Mouse (Mus musculus) embryo, embryonic 9.5 days (tissue): Measurements from ENCODE around the gene Cic.
"Not testable (repeated sequence)": the region's sequence is repeated elsewhere in the genome, so short reads cannot be mapped to it uniquely, and the experiment has no call there.

Source experiments
- DNase-seq: peaks from one replicate; pipeline ENCODE4 v3.0.0-alpha.2; 2017; ENCODE audit errors: extremely low spot score

The Cic gene

DNA sequence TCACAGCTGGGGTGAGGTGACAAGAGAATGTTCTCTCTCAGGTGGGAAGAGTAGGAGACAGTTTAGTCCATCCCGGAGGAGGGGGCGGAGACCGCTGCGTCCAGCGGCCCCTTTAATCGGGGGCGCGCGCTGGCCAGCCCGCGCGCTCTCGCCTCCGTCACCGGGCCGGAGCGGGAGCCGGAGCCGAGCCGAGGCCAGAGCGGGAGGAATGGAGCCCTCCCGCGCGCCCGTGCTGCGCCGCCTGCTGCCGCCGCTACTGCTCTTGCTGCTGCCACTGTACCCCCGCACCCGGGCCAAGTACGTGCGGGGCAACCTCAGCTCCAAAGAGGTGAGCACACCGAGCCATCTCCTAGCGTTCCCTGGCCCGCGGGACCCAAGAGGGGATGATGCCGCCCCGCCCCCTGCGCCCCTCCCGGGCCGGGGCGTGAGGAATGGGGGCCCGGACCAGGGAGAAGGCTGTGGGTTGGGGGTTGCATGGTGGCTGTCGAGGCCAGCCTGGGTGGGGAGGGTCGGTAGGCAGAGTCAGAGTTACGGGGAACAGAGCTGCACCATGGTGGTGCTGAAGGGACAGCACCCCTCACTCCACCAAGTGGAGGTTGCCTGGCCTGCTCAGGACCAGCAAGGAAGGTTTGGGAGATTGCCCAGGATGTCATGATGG lies 38.6 kb downstream of the Cic start, which contains the start of gene Tmem145:
Gene Tmem145, plus strand, starts transcription at position 151 of the 658 bp plus-strand sequence.
- peak; percentile 75 for DNase-seq

DNA sequence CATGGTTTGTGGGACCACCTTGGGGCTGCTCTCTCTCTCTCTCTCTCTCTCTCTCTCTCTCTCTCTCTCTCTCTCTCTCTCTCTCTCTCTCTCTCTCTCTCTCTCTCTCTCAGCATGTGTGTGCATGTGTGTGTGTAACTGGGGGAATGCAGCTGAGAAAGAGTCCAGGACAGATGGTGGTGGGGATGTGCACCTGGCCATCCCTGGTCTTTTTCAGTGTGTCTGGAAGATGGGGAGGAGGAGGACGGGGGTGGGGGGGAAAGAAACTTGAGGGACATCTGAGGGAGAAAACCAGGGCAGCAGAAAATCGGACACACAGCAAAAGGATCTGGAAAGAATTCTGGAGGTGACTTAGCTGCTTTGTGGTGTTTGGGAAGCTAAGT lies 39.1 kb downstream of the Cic start:
- no peak for DNase-seq

DNA sequence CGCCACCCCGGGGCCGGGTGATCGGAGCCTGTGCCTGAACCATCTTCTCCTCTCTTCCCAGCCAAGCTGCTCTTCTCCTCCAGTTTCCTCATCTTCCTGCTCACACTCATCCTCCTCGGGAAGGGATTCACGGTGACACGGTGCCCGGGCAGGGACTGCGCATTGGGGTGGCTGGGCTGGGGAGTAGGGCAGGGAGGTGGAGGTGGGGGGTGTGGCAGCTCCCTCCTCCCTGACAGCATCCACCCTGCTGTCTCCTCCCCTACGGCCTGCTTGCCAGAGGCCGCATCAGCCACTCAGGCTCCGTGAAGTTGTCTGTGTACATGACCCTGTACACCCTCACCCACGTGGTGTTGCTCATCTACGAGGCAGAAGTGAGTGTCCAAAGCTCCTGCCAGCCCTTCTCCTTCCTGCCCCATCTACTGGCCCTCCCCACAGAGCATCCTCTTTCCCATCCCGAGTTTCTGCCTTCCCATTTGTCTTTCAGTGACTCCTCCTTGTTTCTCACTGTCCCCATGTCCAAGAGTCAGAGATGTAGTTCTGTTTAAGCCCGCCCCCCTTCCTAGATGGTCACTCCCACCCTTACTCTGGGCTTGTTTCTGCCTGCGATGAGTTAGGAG lies 41.3 kb downstream of the Cic start:
- DNase-seq, result no peak

DNA sequence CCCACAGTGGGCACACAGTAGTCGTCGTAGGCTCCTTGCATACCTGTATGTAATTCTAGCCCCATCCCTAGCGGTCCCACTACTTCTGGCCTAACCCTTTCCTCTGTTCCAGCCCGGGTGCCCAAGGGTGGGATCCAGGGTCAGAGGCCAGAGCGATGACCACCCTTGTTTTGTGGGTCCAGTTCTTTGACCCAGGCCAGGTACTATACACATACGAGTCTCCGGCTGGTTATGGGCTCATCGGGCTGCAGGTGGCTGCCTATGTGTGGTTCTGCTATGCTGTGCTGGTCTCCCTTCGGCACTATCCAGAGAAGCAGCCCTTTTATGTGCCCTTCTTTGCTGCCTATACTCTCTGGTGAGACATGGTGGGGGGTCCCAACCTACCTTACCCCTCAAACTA lies 41.9 kb downstream of the Cic start:
- no peak for DNase-seq

DNA sequence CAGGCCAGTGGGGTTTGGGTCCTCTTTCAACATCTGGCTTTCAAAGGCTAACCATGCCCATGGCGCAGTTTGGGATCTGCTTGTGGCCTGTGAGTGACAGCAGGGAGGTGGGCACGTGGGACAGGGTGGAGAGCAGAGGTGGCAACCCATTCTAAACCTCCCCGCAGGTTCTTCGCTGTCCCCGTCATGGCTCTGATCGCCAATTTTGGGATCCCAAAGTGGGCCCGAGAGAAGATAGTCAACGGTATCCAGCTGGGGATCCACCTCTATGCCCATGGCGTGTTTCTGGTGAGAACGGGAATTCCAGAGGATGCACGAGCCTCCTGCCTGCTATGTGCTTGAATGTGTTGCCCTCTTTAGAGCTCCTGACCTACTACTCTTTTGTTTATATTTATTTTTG lies 43.7 kb downstream of the Cic start:
- no peak for DNase-seq

DNA sequence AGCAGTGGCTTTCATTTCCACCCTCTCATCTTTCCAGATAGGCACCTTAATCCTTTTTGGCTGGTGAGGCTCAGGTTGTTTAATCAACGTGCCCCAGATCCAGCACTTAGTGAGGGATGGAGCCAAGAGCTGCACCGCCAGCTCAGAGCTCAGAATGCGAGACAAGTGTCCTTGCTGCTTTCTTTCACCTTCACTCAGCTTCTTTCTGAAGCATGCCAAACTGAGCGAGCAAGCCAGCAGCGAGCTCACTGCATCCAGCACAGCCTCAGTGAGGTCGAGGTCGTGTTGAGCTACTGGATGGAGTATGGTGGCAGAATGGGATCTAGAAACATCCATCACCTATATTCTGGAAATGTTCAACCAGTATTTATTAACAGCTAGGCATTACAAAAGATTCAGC lies 45.8 kb downstream of the Cic start:
- DNase-seq, result no peak

DNA sequence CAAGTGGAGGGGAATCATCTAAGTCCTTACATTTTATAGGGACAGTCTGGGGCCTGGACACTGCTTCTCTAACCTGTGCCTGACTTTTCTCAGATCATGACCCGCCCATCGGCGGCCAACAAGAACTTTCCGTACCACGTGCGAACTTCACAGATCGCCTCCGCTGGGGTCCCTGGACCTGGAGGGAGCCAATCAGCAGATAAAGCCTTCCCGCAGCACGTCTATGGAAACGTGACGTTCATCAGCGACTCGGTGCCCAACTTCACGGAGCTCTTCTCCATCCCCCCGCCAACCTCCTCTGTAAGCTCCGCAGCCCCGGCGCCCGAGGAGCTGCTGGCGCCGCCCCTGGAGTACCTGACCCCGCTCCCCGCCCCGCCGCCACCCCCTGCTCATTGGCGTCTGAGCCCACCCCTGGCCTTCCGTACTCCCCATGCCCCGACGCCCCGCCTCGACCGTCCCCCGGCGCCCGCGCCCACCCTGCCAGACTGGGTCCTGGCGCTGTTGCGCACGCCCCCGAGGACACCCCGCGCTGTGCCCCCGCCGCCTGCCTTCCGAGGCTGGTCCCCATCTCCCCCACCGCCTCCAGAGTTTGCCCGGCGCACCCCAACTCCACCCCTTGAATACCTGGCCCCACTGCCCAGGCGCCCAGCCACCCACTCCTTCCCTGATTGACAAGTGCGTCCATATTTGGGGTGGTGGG lies 47.3 kb downstream of the Cic start:
- DNase-seq, result peak; percentile 25

DNA sequence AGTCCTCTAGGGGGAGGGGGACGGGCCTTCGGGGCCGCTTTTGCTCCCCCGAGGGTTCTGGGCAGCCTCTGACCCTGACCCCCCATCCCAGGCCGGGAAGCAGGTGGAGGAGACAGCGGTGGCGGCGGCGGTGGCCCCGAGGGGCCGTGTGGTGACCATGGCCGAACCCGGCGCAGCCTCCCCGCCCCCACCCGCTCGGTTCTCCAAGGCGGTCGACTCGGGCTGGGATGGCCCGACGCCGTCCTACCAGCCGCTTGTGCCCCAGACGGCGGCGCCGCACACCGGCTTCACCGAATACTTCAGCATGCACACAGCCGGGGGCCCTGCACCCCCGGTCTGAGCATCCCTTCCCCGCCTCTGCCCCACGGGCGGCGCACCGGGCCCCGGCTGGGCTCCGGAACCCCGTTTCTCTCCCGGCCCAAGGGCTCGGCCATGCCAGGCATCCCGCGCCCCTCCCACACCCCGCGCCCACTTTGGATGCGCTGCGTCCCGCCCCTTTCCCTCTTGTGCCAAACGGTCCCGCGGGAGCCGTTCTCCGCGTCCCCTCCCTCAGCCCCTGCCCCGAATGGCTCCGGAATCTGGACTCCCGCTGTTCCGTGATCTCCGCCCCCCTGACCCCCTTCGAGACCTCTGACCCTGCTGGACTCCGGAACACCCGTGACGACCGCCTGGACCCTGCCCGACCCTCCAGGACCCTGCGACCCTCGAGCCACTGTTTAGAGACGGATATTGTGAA lies 48.0 kb downstream of the Cic start:
- peak; percentile 60 for DNase-seq

DNA sequence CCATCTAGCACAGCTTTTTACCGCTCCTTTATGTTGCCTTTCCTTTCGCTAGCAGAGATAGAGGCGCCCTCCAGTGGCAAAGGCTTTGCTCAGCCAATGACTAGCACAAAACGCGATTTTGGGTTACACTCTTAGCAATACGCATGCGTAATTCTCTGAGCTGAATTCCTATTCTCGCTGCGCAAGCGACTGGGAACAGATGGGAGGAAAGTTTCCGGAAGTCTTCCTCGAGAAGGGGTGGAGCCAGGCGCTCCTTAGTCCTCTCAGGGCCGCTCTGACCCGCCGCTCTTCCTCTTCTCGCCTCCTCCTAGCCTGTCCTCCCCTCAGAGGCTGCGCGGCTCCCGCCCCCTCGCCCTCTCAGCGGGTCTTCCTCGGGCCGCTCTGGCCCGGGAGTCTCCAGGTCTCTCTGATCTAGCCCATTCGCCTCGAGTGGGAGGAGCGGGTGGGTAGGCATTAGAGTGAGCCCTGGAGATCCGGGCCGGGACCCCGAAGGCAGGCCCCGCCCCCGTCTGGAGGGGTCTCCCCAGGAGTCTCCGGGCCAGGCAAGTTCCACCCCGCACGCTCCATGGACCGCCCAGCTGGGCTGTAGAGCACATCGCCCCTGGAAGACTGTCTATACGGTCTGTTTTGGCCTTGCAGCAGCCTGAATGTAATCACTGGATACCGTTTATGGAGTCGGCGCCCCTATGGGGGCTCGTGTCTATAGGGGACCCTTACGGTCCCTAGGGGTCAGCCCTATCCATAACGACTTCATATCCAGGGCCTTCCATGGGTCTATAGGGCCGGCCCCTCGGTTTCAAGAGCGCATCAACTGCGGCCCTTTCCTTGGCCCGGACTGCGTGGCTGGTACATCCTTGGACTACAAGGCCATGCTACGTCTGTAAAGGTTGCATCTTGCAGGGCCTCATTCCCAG lies 49.3 kb downstream of the Cic start, which contains the start of gene Megf8:
Gene Megf8, plus strand, starts transcription at position 633 of the 914 bp plus-strand sequence.
- peak; percentile 95 for DNase-seq

DNA sequence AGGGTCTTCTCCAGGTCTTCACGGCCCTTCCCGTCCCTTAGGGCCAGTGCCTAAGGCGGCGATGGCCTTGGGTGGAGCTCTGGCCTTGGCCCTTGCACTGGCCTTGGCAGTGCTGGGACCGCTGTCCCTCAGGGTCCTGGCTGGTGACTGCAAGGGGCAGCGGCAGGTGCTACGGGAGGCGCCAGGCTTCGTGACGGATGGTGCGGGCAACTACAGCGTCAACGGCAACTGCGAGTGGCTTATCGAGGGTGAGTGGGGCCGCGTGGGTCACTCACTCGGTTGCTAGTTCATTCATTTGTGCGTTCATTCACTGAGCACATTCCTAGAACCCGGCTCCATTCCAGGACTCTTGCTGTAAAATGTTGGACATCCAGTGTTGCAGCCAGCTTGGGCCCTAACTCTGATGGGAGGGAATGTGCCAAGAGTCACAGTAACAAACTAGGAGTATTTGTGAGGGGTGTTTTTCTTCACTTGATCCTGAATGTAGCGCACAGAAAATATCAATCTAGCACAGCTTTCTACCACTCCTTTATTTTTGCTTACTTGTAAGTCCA lies 50.0 kb downstream of the Cic start:
- DNase-seq, result no peak

DNA sequence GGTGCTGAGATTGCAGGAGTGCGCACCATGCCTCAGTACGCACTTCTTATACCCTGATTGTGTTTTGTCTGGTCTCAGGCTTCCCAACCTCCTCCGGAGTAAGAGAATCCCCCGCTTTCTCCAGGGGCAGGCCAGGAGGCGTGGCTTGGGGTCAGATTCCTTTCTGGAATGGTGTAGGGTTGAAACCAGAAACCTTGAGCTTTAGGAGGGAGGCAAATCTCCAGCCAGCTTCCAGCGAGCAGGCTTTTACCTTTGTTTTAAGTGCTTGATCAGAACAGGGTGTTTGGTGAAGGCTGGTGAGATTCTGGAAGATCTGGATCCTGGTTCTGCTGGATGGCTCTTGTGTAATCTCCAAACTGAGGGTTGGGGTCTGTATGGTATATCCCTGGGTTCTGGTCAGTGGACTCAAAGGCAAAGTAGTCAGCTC lies 54.6 kb downstream of the Cic start:
- peak; percentile 88 for DNase-seq

DNA sequence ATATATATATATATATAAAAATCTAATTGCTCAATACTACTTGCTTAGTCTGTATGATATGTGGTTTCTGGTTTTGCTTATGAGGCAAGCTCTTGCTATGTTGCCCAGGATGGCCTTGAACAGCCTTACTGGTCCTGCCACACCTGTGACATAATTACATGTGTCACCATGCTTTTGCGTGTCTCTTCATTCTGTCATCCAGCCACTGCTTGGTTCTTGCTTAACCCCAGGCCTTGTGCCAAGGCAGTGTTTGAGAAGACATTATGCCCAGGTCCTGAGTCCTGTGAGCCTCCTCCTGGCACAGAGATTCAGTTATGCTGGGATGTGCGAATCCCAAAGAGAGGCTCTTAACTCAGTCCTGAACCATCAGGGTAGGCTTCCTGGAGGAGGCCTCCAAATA lies 55.7 kb downstream of the Cic start:
- DNase-seq, result no peak

DNA sequence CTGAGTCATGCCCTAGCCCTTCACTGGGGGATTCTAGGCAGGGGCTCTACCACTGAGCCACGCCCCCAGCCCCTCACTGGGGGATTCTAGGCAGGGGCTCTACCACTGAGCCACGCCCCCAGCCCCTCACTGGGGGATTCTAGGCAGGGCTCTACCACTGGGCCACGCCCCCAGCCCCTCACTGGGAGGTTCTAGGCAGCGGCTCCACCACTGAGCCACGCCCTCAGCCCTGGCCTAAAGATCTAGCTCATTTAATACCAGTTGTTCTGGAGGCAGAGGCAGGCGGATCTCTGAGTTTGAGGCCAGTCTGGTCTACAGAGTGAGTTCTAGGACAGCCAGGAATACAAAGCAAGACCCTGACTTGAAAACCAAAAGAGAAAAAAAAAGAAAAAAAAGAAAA lies 57.9 kb downstream of the Cic start:
- DNase-seq, result not testable (repeated sequence)

DNA sequence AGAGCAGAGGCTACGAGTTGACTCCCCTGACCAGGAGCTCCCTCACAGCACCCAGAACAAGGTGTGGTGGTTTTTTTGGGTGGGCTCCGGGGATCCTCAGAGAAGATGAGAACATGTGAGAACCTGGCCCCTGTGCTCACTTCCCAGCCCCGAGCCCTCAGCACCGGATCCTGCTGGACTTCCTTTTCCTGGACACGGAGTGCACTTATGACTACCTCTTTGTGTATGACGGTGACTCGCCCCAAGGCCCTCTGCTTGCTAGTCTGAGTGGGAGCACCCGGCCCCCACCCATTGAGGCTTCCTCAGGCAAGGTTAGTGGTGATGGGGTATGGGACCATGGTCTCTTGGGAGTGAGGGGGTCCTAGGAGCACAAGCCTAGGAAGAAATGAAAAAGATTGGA lies 58.7 kb downstream of the Cic start:
- no peak for DNase-seq

DNA sequence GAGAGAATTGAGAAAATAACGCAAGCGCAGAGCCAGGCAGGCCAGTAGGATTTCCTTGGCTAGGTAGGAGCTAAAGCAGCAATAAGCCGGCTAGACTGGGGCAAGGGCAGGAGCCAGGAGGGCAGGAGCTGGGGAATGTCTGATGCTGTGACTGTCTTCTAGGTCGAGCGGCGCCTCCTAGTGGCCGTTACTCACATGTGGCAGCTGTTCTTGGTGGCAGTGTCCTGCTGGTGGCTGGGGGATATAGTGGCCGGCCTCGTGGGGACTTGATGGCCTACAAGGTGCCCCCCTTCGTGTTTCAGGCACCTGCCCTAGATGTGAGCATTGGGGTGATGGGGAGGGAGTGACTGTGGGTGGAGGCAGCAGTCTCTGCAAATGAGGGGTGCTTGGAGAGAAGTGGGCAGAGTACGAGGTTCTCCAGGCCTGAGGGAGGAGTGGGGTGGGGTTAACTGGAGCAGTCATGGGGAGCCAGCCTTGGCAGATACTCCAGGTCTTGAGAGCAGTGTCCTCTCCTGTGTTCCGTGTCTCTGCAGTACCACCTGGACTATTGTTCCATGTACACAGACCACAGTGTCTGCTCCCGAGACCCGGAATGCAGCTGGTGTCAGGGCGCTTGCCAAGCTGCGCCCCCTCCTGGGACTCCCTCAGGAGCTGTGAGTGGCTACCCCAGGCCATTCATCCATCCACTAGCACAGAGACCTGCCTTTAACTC lies 66.2 kb downstream of the Cic start:
- DNase-seq, result peak; percentile 76

DNA sequence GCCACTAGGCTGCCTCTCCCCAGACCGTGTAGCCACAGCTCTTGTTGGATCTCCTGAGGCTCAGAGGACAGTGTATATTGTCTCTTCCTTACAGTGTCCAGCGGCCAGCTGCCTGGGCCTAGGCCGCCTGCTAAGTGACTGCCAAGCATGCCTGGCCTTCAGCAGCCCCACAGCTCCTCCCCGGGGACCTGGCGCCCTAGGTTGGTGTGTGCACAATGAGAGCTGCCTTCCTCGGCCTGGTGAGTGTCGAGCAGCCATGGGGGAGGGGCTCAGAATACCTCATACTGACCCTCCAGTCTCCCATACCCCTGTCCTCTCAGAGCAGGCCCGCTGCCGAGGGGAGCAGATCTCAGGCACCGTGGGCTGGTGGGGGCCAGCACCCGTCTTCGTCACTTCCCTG lies 67.0 kb downstream of the Cic start:
- DNase-seq, result no peak

DNA sequence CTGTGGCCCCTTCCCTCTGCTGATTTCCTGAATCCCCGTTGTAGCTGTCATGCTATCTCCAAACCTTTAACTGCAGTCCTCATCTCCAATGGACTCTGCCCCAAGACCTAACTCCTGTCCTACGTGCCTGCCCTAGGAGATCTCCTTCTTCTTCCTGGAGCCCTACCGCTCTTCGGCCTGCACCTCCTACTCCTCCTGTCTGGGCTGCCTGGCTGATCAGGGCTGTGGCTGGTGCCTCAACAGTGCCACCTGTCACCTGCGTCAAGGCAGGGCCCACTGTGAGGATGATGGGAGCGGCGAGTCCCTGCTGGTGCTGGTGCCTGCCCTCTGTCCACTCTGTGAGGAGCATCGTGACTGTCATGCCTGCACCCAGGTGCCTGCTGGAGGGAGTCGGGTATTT lies 71.8 kb downstream of the Cic start:
- DNase-seq, result no peak

DNA sequence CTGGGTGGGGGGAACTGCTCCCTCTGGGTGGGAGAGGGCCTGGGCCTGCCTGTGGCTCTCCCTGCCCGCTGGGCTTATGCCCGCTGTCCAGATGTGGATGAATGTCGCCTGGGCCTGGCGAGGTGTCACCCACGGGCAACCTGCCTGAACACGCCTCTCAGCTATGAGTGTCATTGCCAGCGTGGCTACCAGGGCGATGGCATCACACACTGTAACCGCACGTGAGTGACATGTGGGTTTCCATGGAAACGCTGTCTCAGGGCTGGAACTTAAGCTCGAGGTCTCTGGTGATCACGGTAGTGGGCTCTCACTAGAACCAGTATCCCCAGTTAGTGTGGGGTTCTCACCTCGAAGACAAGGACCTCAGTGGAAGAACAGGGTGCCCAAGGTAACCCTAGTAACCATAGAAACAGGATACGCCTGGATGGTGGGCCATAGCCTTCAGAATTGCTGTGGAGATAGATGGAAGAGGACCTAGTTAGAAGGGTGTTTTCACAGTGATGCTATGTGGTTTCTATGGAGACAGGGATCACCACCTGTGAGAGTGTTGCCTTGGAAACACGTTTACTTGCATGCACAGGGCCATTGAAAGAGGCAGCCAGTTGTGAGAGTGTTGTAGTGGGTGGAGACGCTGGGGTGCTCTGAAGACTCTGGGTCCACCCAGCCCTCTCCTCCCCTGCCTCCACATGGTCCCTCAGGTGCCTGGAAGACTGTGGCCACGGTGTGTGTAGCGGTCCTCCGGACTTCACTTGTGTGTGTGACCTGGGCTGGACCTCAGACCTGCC lies 73.7 kb downstream of the Cic start:
- DNase-seq, result no peak
